In the genomic region with DNA sequence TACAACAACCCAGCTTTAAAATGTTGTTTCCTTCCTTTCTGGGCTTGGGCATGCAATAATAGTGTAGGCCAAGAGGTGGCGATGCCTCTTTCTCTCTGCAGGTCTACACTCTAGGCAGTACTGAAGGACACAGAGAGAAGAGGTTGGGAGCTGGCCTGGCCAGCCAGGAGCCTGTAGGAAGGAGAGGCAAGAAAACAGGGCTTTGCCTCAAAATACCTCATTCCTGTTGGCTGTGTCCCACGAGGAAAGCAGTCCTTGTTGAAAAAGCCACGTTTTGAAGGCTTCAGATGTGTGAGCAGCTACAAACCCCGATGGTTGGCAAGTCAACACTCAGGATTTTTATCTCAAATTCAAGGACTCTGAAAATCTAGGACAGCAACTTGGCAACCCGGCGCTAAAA, we compare ENCODE assay signal across 7 mouse cellular contexts.
DNase-seq lines count a peak whose midpoint lies in the region; ATAC-seq and TF ChIP-seq lines count a peak whose summit lies in the region.

No protein-coding gene starts in this region.

- CTCF ChIA-PET in Patski (lab: Charles Lee): interaction anchor here (1.1 kb wide), 2 partner anchors 163 to 188 kb away, joined by 3 to 4 read pairs; no protein-coding TSS in a partner anchor

- H3K4me1 ChIP-seq in lung, postnatal 0 days (ENCODE audit: insufficient read depth, low read depth, low read length): no peaks in the 10 kb centered on the region

- ATAC-seq in Patski: peak; percentile 47
- peak; percentile 90 for ATAC-seq in lung, postnatal 0 days

- TF ChIP-seq EP300 in lung, postnatal 0 days (IDR thresholded peaks at IDR 0.05): no peak; the same call in 1 of the 2 replicates

- H3K36me3 ChIP-seq in lung, postnatal 0 days (ENCODE audit: insufficient read depth, low read length): no peaks in the 10 kb centered on the region

- no peak overlapping the region for H3K27ac ChIP-seq in lung, postnatal 0 days (ENCODE audit: low read length)

- WGBS in lung, postnatal 0 days: 47% methylated on average over 6 of the region's 6 CpGs

- DNase-seq in CD8-positive naive resting alpha-beta T cell, adult 2 months (ENCODE audit: low read depth in 2 of 2, low spot score in 2 of 2): peak; percentile 40 to 60
- no peak for DNase-seq in Patski (ENCODE audit: low read depth, low spot score)
- peak; percentile 64 to 74 for DNase-seq in cerebellum, postnatal 25 days
- DNase-seq in heart, adult 9 months (ENCODE audit: low spot score in 2 of 2): peak; percentile 59 to 68
- DNase-seq in layer of hippocampus, adult 18-20 months (ENCODE audit: low spot score in 2 of 2): peak; percentile 9 to 69
- peak; percentile 93 for DNase-seq in lung, postnatal 0 days (ENCODE audit: low spot score)
- DNase-seq in spleen, postnatal 36 days (ENCODE audit: low spot score in 2 of 2): peak; percentile 51 to 52

- in situ Hi-C loops in Patski (cut with MboI; ENCODE audit: low pct_unique_long_range_greater_than_20kb): no loop called here

- H3K27me3 ChIP-seq in Patski: no peaks in the 10 kb centered on the region
- H3K27me3 ChIP-seq in lung, postnatal 0 days (replicated peaks; ENCODE audit: insufficient read depth, low read length): no peaks in the 10 kb centered on the region

- H3K9ac ChIP-seq in lung, postnatal 0 days (replicated peaks; ENCODE audit: low read depth): no peak overlapping the region

- no peaks in the 10 kb centered on the region for H3K9me3 ChIP-seq in lung, postnatal 0 days (ENCODE audit: low read length)

- peak; percentile 80 for TF ChIP-seq CTCF in Patski (IDR thresholded peaks at IDR 0.05)
- peak; percentile 89 for TF ChIP-seq CTCF in lung, postnatal 0 days (IDR thresholded peaks at IDR 0.05)

- no peak overlapping the region for H3K4me2 ChIP-seq in lung, postnatal 0 days (replicated peaks; ENCODE audit: low read depth, low read length)

- H3K4me3 ChIP-seq in lung, postnatal 0 days (ENCODE audit: low read depth, low read length): no peak overlapping the region

- POLR2A ChIA-PET in Patski (lab: Charles Lee): no interaction called here
